Mouse (Mus musculus) CD4-positive, CD25-positive, alpha-beta regulatory T cell, adult 2 months (primary cell): ENCODE data around the gene Vmn1r4.

Source experiments
- DNase-seq: peaks from one replicate; pipeline ENCODE4 v3.0.0-alpha.2; 2012; ENCODE audit warnings: low read depth, low spot score

The Vmn1r4 gene

GRCm38 (mm10) chr6:56923726-56924707 is at the start of gene Vmn1r4, which contains the start of gene Nt5c3:
Vmn1r4 (plus strand) TSS chr6:56924015.
Nt5c3 (minus strand) TSS chr6:56923932.
- DNase-seq: peak; percentile 97

DNA sequence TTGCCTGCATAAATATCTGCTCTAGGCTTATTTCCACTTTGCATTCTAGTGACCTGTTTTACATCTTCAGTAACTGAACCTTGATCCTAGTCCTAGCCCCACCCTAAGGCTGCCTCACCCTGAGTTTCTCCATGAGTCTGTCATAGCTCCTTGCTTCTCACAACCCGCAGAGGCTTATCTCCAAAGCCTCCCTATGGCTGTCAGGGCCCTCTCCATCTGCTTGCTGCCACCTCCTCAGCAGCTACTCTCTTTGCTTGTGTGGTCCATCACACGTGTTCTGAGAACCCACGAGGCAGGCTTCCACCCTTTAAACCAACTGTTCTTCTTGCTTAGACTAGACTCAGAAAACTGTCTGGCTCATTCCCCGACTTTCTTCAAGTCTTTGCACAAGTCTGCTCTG is 46.9 kb upstream of the Vmn1r4 start:
- DNase-seq: no peak

- DNase-seq: peak; percentile 18
Measured at GRCm38 (mm10) chr6:56877985-56878384, 45.8 kb upstream of the Vmn1r4 start.

DNA sequence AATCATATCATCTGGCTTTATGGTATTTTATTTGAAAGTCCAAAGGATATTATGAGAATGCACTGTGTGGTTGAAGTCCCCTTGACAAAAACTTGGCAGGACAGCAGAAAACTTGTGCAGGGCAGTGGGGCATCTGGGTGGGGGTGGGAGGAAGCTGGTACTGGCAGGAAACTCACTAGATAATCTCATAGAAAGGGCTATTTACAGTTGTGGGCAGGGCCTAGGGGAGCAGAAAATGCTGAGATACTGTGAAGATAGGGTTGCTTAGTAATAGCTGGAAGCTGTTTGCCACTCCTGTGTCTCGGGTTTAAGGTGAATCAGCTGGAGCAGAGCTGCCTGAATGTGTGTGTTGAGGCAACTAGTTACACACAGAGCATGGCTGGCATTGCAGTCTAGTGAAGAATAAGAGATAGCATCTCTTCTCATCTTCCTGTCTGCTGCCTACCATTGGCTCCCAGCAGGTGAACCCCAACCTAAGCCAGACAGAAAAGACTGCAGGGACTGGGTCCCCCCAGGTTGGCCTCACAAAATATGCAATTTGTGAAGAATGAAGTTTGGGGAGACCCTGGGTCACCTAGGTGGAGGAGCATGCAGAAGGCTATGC is 44.4 kb upstream of the Vmn1r4 start:
- peak; percentile 15 for DNase-seq

- no peak for DNase-seq
Measured at GRCm38 (mm10) chr6:56888561-56888960, 35.3 kb upstream of the Vmn1r4 start.

DNA sequence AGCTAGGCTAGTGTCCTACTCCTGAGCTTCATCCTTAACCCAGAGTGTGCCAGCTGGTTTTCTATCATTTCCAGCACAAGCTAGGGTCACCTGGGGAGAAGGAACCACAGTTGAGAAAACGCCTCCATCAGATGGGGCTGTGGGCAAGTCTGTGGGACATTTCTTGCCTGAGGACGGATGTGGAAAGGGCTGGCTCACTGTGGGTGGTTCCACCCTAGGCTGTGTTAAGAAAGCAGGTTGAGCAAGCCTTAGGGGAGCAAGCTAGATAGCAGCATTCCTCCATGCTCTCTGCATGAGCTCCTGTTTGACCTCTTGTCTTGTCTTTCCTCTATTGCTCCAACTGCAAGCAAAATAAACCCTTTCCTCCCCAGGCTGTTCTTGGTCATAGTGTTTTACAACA is 33.1 kb upstream of the Vmn1r4 start:
- DNase-seq: no peak

DNA sequence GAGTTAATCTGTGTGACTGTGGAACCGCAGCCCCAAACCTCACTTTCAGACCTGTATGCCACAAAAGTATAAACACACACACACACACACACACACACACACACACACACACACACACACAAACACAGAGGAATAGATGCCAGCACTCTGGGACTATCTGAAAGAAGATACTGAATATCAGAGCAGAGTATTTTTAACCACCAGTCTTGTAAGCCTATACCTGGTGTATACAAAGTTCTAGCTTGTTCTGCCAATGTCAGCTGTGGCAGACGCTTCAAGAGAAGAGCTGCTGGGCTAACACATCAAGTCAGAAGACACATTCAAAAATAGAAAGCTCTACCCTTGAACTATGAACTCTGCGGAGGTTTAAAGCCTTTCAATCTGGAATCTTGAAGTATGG is 24.2 kb upstream of the Vmn1r4 start:
- no peak for DNase-seq

GRCm38 (mm10) chr6:56901336-56901735 is 22.5 kb upstream of the Vmn1r4 start:
- peak; percentile 30 for DNase-seq

DNA sequence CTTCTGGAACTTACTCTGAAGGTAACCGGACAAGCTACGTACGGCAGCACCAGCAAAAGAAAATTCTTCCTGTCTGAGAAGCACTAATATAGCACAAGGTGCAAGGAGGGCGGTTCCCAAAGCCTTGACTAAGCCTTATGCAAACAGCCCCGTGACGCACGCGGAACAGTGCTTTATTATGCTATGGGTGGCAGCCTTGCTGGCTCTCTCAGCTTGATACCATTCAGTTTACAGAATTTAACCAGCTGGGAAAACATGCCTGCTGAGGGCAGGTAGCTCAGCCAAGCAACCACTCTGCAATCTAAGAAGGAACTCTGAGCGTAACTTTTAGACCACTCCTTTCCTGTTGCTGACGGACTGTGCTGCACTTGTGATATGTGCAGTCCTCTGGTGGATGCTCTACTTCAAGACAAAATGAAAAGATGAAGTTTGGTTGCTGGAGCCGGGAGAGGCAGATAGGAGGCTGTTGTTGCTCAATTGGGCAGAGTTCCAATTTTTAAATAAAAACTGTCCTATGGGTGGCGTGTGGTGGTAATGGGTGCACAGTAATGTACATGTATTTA is 21.9 kb upstream of the Vmn1r4 start:
- DNase-seq: peak; percentile 88

GRCm38 (mm10) chr6:56902606-56903520 is 21.0 kb upstream of the Vmn1r4 start:
- peak; percentile 15 for DNase-seq

- no peak for DNase-seq
Measured at GRCm38 (mm10) chr6:56903831-56904230, 20.0 kb upstream of the Vmn1r4 start.

- DNase-seq: no peak
Measured at GRCm38 (mm10) chr6:56904330-56904729, 19.5 kb upstream of the Vmn1r4 start.

DNA sequence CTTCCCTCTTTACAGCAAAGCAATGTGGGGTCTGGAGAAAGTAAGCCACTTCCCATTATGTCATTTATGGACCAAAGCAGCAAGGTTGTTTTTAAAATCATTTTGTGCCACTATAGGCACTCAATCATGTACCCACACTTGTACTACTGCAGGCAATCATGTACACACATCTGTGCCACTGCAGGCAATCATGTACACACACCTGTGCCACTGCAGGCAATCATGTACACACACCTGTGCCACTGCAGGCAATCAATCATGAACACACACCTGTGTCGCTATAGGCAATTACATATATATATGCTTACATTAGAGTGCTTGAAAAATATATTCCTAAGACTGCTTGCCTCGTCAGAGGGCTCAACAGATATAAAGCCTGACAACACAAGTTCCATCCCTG is 18.8 kb upstream of the Vmn1r4 start:
- DNase-seq: no peak

- no peak for DNase-seq
Measured at GRCm38 (mm10) chr6:56905486-56905885, 18.3 kb upstream of the Vmn1r4 start.

DNA sequence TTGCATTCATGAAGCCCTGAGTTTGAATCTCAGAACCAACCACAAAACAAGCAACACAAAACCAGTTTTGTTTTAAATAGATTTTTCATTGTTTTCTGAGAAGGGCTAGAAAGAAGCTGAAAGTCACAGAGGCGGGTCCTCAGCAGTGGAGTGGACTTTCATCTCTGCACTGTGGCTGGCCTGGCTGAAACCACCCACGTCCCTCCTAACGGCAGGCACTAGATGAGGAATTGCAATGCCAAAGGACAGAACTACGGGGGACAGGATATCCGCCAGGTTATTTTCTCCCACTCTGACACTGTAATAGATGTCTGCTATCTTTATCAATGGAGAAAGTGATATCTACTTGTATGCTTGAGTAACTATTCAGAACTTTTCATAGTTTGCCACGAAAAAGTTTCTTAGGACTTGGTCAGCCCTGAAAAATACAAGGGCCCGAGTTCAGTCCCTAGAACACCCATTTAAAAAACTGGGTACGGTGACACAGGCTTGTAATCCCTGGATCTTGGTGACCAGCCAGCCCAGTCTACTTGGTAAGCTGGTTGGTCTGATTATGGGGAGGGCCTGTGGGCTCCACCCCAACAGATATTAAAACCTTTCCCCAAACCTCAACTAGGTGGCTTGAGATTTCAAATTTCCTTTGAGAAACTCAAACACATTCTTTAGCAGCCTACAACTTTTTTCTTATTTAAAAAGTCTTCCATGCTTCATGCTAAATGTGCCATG is 17.5 kb upstream of the Vmn1r4 start:
- no peak for DNase-seq

- no peak for DNase-seq
Measured at GRCm38 (mm10) chr6:56907973-56908372, 15.8 kb upstream of the Vmn1r4 start.

- DNase-seq: no peak
Measured at GRCm38 (mm10) chr6:56908397-56908796, 15.4 kb upstream of the Vmn1r4 start.

DNA sequence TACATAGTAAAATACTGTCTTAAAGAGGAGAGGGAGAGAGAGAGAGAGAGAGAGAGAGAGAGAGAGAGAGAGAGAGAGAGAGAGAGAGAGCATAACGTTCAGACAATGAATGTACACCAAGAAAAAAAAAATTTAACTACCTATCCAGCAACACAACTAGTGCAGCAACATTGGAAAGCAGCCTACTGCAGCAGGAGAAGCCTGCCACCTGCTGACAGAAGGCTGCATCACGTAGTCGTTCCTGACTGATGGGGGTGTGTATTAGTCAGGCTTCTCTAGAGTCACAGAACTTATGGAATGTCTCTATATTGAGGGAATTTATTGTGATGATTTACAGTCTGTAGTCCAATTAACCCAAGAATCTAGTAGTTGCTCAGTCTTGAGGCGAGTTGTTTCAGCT is 14.9 kb upstream of the Vmn1r4 start:
- peak; percentile 82 for DNase-seq

DNA sequence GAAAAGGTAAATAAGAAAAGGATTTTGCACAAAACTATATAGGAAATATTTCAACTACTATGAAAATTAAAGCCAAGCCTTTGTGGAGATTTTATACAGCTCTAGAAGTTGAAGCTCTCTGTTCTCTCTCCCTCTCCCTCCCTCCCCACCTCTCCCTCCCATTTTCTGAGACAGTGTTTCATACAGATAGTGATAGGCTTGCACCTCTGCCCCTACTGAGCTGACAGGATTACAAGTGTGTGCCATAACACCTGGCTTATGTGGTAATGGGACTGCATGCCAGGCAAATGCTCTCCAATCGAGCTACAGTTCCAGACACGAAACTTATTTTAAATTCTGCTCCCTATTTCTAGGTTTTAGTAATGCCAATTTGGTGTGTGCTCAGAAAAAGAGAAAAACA is 12.9 kb upstream of the Vmn1r4 start:
- no peak for DNase-seq

DNA sequence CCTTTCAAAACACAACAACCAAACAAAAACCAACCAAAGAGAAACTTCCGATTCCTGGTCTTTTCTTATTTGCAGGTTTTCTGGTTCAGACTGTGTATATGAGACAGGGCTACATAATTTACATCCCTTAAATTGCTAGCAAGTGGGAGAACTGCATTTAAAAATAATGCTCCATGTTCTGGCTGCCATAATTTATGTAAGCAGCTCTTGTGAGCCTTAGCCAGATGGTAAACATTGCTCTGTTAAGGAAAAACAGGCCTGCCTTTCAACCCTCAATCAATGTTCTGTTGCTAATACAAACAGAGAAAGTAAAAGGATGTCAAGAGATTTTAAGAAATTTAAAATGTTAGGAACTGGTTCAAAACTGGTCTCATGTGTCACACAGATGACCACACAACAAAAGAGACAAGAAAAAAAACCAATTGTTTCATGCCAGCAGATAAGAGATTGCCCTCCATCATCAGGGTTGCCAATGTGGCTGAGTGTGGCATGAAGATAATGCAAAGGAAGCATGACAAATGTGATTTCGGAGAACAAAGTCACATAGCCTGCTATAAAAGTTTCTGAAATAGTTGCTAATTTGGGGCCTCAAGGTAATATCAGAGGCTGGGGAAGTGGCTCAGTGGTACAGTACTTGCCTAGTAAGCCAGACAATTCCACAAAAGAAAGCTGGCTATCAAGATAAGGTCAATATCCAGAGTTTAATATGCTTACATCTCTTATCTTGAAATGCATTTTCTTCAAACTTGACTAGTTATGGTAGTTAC is 10.5 kb upstream of the Vmn1r4 start:
- DNase-seq: no peak
